Mouse (Mus musculus) thymus, postnatal 36 days (tissue): ENCODE measurements at regions not wholly inside any gene's neighbourhood (a gene's known extent, or its start where the extent isn't known, plus 50 kb on each side); places are given as distances from the start of the nearest gene placed in this dataset.
A peak's percentile ranks its signal among the peaks of the same experiment; 100 is the strongest.

Source experiments
- DNase-seq, 2 experiments: peaks; one replicate each; pipeline ENCODE4 v3.0.0; 2022; ENCODE audit warnings: mixed read lengths in 2 of 2

DNA sequence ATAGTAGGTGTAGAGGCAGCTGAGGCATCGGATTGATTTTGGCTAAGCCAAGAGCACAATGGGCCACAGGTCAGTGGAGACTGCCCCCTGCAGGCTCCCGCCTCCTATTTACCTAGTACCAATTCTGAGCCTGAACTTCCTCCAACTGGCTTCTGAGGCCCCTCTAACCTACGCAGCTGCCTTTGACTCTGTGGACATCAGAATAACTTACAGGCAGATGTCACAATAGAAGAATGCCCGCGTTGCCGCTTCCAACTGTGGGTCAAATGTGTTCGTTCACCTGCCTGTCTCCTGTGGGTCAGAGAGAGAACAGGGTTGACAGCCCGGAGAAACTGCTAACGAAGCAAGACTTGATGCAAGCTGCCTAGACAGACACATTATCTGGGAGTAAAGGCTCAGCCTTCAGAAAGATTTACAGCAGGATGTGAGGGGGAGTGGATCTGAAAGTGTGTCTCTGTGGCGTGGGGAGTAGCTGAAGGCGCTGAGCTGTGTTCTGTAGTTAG is 153.2 kb downstream of the Gm10260 start:
- DNase-seq: peak; percentile 50 to 53

DNA sequence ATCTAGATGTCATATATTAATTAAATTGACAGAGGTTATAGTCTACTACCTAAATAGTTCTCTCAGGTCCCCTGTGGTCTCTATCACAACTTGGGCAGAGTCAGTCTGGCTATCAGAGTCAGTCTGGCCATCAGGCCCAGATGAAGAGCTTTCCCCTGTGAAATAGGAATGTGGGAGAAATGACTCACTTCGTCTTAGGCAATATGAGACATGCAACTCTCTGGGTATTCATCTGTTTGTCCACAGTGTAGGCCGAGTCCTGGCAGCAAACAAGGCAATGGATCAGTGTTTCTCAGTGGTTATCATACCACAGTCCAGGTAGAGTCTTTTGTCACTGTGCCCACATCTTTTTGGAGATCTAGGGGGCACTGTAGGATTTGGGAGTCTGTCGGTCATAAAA is 156.0 kb downstream of the Gm10260 start:
- no peak for DNase-seq

DNA sequence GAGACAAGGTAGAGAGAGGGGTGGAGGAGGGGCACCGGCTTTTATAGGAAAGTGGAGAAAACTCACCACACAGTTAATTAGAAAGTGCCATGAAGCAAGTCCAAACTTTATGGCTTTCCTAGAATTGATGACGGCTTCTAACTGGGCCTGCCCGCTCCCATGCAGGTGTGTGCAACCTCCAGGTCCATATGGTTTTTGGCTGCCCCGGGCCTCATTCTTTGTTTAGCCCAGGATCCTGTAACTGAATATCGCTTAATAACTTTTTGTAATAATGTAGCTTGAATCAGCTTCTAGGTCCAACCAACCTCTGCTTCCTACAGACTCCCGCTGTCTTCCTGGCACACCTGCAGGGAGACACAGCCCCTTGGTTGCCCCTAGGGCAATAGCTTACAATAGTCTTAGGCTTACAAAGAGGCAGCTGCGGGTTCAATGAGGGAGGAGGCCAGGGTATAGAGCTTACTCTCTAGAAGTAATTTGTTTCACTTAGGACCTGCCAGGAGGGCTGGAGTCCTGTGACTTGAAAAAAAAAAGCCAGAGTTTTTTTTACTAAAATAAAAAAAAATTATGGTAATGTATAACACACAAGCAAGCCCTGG is 159.2 kb downstream of the Gm10260 start:
- DNase-seq: no peak

DNA sequence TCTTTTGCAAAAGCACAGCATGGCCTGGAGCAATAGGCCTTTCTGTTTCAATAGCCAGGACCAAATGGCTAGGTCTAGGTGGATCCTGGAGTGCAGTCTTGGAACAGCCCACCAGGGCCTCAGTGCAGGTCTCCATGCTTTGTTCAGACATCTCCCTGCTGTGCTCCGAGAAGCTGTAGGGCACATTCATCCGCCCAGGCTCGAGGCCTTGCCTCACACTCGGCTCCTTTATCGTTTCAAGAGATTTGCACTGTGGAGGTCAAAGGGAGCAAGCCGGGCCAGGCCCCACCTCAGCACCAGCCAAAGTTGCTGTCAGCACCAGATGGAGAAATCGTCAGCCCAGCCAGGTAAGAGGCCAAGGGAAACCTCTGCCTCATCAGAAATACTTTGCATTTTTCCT is 160.3 kb downstream of the Gm10260 start:
- no peak for DNase-seq

DNA sequence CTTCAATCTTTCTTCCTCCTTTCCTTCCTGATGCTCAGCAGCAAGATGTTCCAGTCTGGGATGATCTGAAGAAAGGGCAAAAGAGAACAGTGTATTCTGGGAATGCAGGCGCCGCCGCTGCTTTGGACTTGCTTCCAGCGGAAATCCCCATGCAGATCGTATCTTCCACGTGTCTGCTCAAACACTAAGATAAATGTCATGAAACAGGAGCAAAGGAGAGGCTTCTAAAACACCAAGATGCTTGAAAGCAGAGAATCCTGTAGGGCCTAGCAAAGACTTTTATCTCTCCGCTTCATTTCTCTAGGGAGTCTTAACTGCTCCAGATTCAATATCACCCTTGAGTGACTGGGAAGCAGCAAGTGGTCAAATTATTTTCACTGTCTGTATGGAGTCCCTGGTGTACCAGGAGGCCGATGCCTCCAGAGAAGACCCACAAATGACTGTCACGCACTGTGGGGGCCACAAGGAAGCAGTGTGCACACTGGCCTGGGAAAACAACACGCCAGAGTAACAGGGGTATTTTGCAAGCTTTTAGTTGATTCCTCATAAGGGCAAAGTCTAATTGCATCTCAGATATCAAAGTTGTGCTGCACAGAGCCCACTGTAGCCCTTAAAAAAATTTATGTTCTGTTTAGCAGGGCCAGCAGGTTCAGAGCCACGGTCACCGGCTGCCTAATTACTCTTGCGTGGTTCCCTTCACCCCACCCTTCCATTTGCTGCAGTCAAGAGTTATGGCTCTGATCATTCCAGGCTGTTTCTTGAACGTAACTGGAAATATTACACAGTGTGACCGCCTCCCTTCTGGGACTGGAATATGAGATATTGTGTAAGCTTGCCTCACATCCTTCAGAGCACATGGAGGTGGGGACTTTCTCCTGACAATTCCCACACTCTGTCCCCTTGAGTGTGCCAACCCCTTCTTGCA is 161.7 kb downstream of the Gm10260 start:
- DNase-seq: no peak

DNA sequence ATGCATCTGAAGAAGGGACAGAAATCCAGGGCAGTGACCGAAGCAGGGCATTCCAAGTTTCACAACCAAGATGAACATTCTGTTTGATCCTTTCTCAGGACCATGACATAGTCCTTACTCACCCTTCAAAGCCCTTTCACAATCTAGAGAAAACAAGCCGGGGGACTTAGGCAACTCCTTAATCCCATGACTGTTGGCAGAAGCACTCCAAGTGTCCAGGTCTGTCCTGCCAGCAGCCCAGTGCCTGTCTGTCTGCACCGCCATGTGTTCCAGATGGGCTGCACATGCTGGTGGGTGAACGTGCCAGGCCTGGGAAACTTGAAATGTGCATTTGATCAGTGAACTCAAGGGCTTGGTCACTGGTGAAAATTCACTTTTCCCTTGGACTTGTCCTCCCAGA is 165.6 kb downstream of the Gm10260 start:
- no peak for DNase-seq

DNA sequence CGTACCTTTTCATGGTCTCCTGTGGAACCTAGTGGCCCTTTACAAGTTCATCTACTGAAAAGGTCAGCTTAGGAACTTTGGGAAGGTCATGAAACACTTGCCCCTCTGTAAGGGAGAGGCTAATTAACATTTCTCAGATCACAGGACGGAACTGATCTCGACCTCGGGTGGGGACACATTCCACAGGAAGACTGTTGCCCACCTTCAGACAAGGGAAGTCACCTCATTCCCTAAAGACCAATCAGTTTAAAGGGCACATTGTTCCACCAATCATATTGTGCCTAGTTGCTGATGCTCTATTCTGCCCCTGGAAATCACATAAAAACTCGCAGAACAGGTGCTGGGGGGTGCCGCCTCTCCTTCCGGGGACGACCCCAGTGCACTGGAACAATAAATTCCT is 170.8 kb downstream of the Gm10260 start:
- DNase-seq: no peak

DNA sequence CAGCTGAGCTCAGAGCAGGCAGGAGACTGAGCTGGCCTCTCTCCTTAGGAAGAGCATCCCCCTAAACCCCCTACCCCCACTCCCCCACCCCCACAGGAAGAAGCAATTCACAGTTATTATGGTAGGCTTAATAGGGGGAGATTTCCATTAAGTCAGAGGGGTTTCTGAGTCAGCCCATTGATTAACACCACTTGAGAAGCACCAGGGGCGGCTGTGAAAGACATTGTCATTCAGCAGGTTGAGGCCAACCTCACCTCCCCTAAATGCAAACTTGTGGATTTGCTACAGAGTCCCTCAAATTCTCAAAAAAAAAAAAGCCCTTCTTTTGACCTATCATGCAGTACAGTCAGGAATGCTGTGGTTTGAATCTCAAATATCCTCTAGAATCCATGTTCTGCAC is 172.3 kb downstream of the Gm10260 start:
- no peak for DNase-seq

DNA sequence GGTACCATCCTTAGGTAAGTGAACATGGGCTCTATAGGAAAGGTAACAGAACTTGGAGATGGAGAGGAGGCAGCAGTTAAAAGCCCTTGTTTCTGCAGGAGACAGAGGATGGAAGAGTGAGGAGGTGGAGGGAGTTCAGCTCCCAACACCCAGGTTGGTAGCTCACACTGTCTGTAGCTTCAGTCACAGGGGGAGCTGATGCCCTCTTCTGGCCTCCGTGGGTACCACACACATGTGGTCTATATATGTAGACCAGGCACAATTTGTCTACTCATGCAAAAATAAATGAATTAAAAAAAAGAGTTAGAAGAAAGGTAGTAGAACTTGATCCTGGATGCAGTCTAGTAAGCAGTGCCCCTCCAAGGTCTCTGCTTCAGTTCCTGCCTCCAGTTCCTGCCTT is 173.3 kb downstream of the Gm10260 start:
- DNase-seq: peak; percentile 31 to 35

DNA sequence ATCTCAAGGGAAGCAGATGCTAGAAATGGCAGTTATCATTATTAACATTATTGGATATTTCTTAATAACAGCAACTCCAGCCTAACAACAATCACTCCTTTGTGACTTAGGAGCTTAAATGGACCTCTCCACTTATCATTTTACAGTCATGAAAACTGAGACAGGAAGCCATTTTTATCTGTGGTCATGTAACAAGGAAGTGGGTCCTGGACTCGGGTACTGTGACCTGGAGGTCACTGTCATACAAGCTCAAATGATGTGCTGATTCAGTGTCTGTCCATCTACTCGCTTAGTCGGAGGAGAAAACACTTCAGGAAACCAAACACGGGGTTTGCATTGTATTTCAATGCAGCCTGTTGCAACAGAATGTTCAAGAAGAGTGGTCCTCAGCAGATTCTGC is 176.4 kb downstream of the Gm10260 start:
- DNase-seq: no peak

DNA sequence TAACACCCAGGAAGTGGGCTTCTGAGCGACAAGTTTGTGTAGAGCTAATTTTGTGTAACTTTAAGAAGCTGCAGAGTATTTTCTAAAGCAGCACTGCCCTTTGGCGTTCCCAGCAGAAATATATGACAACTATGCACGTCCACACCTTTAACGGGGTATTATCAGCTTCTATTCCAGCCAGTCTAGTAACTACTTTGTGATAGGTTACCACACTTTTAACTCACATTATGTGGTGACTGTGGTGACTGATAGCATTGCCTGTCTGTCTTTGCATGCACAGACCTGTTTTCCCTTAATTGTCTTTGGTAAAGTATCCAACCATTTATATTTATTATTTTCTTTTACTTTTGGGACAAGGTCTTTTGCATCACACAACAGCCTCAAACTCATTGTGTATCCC is 179.1 kb downstream of the Gm10260 start:
- no peak for DNase-seq

DNA sequence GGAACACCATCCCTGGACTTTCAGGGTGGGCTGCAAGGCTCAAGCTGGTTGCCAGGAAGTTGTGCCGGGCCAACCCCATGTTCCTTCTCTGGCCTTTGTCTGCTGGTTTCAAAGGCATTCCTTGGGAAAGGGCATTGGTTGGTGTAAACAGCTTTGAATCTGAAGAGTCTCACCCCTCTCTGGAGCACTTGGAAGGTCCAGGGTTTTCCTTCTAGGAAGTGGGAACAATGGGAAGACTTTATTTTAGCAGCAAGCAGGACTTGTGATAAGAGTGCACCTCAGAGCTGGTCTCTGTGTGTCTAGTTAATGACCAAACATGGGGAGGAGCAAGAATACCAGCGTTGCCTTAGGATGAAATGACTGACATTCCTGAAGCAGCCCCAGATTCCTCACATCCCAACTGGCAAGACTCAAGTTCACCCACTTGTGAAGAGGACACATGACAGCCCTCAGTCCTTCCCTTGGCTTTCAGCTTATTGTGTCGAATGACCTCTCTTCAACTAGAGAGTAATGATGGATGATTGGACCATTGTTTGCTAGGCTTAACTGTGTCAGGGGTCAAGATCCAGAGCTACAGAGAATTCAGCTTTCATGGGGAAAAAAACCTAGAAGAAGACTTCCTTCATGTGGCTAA is 180.1 kb downstream of the Gm10260 start:
- no peak for DNase-seq

DNA sequence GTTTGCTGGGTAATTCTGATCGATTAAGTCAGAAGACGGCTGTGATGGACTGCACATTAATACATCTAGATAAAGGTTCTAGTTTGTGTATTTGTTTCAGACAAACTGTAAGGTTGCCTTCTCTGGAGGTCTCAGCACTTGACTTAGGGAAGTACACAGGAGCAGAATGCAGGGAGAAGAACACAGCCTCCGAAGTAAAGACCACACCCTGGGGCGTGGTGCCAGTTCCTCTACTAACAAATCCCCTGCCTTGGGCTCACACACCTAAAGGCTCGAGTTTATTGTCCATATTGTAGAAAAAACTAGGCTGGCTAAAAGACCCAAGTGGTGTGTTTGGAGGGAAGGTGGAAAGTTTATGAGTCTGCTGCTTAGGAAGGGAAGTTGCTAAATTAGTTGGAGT is 181.8 kb downstream of the Gm10260 start:
- no peak for DNase-seq

DNA sequence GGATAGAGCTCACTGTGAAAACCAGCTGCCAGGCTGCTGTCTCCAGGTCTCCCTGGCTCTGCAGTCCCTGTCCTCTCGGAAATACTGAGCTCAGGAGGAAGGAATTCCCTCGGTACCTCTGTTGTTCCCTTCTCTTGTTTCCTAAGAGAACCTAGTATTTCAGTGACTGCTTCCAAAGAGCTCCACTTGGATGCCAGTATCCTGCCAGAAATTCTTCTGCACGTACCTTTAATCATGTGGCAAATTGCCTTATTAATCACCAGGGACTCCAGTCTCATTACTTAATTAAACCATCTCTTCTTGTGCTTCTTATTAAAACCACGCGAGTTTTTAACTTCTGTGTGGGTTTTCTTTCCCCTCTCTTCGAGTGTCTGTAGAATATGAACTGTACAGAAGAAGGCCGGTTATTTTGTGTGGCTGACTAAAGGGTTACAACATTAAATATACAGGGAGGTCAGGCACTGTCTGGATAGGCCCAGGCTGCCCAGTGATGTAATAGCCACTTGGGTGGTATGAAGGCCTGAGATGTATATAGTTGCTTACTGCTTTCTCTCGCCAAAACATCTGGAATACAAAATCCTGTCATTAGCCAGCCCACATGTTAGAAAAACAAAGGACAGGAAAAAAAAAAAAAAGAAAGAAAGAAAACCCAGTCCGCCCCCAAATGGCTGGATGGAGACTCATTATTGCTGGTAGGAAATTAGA is 183.2 kb downstream of the Gm10260 start:
- no peak for DNase-seq

DNA sequence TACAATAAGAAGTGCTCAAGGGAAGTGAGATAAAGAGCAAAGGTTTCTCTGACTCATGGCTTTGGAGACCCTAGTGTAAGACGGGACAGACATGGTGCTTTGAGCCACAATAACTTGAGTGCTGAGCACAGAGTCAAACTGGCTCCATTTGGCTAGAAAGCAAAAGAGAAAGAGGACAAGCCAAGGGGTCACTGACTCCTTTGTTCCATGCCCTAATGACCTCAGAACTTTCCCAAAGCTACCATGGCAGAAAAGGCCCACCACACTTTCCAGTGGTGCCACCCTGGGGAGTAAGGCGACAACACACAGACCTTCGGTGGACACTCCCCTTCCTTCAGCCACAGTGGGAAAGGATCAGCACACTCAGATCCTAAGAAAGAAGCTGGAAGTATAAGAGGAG is 186.8 kb downstream of the Gm10260 start:
- no peak for DNase-seq

DNA sequence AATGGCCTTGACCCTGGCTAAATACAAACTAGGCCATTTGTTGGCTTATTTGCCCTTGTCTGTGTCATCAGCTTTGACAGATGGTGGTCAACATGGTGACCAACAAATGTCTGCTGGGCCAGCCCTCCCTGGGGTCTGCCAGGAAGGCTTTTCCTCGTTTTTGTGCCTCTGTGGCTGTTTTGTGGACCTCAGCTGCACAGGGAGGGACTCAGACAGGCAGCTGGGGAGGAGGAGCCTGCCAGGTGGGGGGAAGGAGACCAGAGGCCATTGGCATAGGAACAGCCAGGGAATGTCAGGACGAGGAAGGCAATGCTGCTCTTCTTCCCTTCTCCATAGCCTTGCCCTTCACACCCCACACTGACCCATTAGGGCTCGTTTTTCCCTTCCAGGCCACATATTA is 188.1 kb downstream of the Gm10260 start:
- no peak for DNase-seq

DNA sequence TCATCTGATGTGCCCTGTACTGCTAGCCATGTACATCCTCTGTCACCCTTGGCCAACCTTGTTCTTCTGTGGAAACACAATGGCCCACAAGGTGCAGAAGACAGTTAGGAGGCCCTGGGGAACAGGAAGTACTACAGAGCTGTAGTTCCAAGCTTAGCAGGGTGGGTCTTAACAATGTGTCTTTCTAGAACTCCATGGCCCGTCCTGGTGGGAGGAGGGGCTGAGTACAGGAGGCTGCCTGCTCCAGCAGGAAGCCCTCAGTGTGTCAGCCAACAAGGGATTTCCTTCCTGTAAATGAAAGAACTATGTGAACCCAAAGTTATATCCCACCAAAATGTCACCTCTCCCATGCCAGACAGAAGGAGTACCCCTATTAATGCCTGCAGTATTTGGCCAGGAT is 190.4 kb downstream of the Gm10260 start:
- no peak for DNase-seq

DNA sequence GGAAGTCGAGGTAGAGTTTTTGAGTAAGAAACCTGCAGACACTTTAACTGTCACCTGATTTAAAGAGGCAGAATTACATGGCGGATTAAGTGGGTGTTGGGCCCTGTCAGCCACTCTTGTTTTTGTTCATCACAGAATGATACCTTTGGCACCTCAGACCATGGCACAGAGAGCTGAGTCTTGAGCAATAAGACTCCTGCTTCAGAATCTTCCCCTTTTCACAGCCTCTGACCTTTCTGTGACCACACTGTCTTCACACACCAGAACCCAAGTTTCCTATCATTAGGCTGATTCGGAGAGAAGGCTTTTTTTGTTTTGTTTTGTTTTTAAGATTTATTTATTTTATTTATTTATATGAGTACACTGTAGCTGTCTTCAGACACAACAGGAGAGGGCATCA is 192.8 kb downstream of the Gm10260 start:
- DNase-seq: no peak

DNA sequence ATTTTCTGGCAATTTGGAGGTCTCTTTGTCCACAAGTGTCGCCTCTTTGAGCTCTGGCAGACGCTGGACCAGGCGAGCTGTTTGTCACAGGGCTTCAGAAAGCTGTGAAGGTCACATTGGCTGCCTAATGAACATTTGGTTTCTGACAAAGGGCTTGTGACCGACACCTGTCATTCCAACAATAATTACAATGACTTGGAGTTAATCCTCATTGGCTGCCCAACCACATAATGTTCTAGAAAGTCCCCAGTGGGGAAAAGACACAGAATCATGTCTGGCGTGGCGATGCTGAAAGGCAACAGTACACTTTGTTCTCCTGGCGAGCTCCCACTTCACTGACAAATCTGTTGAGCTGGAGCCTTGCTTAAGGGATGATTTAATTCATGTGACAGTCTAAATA is 194.4 kb downstream of the Gm10260 start:
- no peak for DNase-seq

DNA sequence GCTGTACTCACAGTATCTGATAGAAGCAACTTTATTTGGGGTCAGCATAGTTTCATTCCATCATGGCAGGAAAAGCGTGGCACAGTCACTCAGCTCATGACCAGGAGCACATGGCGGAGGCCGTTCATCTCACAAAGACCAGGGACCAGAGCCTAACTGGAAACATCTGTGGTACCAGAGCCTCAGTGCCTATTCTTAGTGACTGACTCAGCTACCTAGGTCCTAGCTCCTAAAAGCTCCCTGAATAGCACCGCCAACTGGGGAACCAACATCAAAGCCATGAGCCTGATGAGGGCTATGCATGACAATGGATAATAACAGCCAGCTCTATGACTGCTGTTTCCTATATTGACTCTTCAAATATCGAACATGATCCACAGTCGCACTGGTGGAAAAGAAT is 198.2 kb downstream of the Gm10260 start:
- no peak for DNase-seq

DNA sequence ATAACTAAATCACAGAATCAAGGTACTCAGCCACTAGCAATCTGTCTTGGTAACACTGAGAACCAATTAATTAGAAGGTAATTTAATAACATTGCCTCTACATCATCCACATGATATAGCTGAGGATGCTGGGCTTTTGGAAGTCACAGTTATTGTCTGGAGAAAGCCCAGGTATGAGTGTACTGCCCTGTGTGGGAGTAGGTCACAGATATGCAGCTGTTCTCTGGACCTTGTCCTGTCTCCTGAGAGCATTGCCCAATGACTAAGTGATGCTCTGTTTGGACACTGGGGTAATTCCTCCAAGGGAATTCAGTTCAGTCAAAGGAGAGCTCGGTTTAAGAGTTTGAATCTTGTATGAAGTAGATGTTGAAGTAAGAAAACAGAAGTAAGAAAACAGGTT is 199.6 kb downstream of the Gm10260 start:
- DNase-seq: no peak

DNA sequence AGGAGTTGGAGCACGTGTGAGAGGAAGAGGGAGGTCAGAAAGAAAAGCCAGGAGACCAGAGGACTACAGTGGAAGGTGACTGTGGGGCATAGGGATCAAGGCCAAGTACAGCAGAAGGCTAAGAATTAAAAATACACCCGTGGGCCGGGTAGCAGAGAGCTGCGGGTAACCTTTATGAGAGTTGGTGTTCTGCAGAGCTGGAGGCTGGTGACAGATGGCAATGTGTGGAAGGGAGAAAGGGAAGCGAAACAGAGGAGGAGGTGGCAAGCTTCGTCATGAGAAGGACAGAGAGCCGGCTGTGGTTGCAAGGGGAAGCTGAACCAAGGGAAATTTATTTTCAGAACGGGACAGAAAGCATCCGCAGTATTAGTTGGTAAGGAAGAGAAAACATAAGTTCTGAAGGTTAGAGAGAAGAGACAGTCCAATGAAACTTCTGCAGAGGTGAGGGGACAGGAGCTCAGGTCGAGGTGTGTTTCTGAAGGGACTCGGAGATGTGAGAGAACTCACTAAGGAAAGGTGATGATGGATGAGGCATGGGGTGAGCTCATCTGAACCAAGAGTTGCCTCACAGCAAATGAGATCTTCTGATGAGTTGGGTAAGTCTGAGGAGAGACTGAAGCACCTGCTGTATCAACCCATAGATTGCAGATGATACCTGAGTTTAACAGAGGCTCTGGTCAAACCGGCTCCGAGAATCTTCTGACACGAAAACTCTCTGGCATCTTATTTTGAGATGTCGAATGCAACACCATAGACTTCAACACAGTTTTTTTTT is 200.6 kb downstream of the Gm10260 start:
- no peak for DNase-seq
